Mouse (Mus musculus): ENCODE results near the gene Arl6. TPM values are rescaled to one million over a fixed set of nuclear protein-coding genes. Genes with fewer than 3 reads are reported as not detected.

Arl6 gene
- polyA plus RNA-seq (2012; rRNA removed), result 20.7 and 24.3 TPM in 2 replicates

DNA sequence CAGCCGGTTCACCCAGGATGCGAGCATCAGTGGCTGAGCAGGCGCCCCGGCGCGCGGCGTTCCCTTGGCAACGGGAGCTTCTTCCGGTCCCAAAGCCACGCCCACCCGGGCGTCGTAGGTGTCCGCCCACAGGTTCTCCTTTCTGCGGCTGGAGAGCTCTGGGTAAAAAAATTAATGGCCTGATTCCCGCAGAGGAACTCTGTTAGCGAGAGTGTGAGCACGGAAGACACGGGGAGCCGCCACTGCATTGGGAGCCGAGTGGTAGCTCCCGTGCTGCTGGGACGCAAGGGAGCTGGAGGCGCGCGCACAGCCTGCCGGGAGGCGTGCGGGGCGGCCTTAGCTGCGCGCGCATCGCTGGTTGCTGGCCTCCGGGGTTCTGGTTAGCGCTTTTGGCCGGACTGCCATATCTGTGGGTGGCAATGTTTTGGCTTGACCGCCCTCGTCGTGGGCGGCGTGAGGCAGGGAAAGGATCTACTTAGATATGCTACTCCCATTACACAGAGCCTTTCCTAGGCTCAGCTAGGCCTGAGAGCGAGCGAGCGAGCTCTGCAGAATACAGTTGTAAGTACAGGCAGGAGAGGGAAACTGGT lies at the start of gene Arl6:
TSS of gene Arl6 (minus strand) at position 290 of the 590 bp plus-strand sequence.
- TF ChIP-seq POLR2A (IDR thresholded peaks at IDR 0.05; ENCODE audit: borderline replicate concordance, extremely low read depth, insufficient read depth, insufficient read length, poor library complexity, severe bottlenecking), result peak; percentile 29; the same call in 1 of the 2 replicates
- no peak for TF ChIP-seq CTCF (IDR thresholded peaks at IDR 0.05; ENCODE audit: borderline replicate concordance, extremely low read depth, insufficient read depth, insufficient read length)
- peak; percentile 98 for DNase-seq (ENCODE audit: low read depth)

DNA sequence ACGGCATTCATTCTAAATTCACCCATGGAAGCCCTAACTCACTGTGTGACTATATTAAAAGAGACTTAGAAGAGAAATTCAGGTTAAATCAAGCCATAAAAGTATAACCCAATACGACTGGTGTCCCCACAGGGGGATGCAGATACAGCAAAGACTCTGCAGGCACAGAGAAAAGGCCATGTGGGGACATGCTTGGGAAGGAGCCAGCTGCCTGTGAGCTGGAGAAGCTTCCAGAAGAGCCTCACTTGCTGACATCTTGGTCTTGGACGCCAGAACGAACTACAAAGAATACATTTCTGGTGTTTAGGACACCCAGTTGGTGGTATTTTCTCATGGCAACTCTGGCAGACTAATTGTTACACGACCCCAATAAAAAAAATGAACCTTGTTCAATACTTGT lies 45.9 kb upstream of the Arl6 start:
- no peak for DNase-seq (ENCODE audit: low read depth)

DNA sequence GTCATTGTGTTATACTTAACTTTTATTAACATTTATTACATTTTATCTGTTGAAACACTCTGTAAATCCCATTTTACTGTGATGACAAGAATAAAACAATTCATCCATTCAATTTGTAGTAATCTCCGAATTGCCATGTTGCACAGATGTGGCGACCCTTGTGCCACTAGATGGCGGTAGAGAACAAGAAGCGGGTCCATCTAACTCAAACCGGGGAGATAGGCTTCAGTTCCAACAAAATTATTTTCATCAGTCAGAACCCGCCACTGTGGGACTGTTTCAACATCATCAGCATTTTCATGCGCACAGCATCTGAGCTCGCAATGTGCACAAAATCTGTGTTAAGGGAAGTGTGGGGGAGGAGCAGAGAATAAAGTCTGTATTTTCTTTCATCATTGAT lies 44.2 kb upstream of the Arl6 start:
- DNase-seq (ENCODE audit: low read depth), result peak; percentile 93
- TF ChIP-seq POLR2A (IDR thresholded peaks at IDR 0.05; ENCODE audit: borderline replicate concordance, extremely low read depth, insufficient read depth, insufficient read length, poor library complexity, severe bottlenecking) (no peak), CTCF (IDR thresholded peaks at IDR 0.05; ENCODE audit: borderline replicate concordance, extremely low read depth, insufficient read depth, insufficient read length) (peak; percentile 84)

More for the DNA sequence above, 45.9 kb upstream of the Arl6 start:
- TF ChIP-seq CTCF (IDR thresholded peaks at IDR 0.05; ENCODE audit: borderline replicate concordance, extremely low read depth, insufficient read depth, insufficient read length) (no peak), POLR2A (IDR thresholded peaks at IDR 0.05; ENCODE audit: borderline replicate concordance, extremely low read depth, insufficient read depth, insufficient read length, poor library complexity, severe bottlenecking) (no peak)

DNA sequence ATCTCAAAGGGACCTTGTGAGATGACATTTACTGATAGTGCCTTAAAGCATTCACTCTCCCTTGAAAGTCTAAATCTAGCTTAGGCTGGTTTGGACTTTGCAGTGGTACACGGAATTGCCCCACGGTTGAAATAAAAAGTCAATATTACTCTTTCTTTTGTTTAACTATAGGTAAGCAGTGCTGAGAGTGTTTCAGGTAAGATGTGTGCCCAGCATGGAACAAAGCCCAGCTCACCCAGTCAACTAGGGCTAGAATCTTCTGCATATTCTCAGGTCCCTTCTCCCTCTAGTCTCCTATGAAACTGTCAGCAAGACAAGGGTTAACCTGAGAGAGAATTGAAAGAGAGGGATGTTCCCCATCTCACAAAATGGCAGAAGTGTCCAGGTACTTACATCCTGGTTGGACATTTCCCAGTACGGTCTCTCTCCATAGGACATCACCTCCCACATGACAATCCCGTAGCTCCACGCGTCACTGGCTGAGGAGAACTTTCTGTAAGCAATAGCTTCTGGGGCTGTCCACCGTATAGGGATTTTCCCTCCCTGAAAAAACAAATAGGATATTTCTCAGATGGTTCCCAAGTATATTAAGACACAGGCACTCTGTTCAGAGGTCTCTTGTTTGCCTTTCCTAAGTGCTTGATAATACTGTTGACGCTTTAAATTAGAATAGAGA lies 43.2 kb upstream of the Arl6 start:
- TF ChIP-seq POLR2A (IDR thresholded peaks at IDR 0.05; ENCODE audit: borderline replicate concordance, extremely low read depth, insufficient read depth, insufficient read length, poor library complexity, severe bottlenecking), result no peak
- no peak for TF ChIP-seq CTCF (IDR thresholded peaks at IDR 0.05; ENCODE audit: borderline replicate concordance, extremely low read depth, insufficient read depth, insufficient read length)
- no peak for DNase-seq (ENCODE audit: low read depth)

DNA sequence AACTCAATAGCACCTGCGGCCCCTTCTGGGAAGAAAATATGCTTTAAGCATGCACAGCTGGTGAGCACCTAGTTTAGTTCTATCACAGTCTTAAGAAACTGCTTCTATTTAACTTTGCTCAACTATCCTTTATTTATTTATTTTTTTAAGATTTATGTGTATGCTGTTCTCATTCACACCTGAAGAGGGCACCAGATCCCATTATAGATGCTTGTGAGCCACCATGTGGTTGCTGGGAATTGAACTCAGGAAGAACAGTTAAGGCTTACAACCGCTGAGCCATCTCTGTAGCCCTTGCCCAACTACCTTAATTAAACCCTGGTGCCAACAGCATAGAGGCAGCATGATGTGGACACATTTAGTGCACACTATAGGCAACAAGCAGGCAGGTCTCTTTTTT lies 27.7 kb upstream of the Arl6 start:
- TF ChIP-seq POLR2A (IDR thresholded peaks at IDR 0.05; ENCODE audit: borderline replicate concordance, extremely low read depth, insufficient read depth, insufficient read length, poor library complexity, severe bottlenecking) (no peak), CTCF (IDR thresholded peaks at IDR 0.05; ENCODE audit: borderline replicate concordance, extremely low read depth, insufficient read depth, insufficient read length) (peak; percentile 18; the same call in 1 of the 2 replicates)
- DNase-seq (ENCODE audit: low read depth), result no peak

DNA sequence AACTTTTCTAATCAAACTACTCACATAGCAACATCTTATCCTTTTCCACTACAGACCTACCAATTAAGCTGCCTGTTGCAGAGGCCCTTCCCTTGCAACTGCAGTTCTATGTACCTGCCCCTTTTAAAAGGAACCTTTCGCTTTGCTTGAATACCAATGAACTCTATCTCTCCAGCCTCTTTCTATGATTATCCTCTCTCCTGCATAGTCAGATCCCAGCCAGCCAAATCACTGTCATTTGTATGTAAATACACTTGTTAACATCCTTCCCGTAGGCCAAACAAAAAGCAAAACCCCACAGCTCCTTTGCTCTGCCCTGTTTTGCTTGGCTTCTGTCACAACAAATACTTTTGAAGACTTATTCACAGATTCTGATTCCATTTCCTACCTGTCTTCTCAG lies 4.6 kb upstream of the Arl6 start:
- no peak for DNase-seq (ENCODE audit: low read depth)

DNA sequence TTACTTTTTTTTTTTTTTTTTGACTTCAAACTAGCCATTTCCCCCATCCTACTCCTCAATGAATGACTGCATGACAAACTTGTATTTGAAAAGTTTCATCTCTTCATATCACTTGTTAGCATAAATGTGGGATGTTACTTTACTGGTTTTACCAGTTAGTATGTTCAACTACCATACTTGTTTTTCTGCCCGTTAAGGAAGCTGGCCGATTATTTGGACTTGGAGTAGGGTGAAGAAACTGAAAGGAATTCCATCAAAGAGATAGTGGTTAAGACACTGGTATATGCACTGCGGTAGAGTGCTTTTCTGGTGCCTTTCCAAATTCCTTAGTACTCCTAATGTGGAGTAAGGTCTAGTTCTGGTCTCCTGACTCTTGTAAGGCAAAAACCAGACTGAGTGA lies 794 bp upstream of the Arl6 start:
- TF ChIP-seq POLR2A (IDR thresholded peaks at IDR 0.05; ENCODE audit: borderline replicate concordance, extremely low read depth, insufficient read depth, insufficient read length, poor library complexity, severe bottlenecking) (no peak), CTCF (IDR thresholded peaks at IDR 0.05; ENCODE audit: borderline replicate concordance, extremely low read depth, insufficient read depth, insufficient read length) (no peak)
- DNase-seq (ENCODE audit: low read depth), result no peak

More for the DNA sequence above, 4.6 kb upstream of the Arl6 start:
- no peak for TF ChIP-seq POLR2A (IDR thresholded peaks at IDR 0.05; ENCODE audit: borderline replicate concordance, extremely low read depth, insufficient read depth, insufficient read length, poor library complexity, severe bottlenecking)
- no peak for TF ChIP-seq CTCF (IDR thresholded peaks at IDR 0.05; ENCODE audit: borderline replicate concordance, extremely low read depth, insufficient read depth, insufficient read length)

DNA sequence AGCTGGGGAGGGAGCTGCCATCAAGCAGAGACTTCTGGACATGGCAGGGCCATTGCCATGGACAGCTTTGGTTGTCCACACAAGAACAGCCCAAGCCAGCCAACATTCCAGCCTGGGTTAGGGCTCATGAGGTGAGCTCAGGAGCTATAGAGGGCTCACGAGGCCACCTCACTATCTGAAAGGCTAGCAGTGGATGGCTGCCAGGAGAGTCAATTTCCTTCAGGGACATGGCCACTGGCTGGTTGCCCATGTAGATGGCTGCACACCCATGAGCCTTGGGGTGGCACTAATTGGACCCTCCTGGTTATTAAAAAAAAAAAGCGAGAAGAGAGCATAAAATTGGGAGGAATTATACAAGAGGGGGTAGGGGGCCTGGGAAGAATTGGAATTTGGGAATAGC lies 4.6 kb downstream of the Arl6 start:
- no peak for DNase-seq (ENCODE audit: low read depth)
- TF ChIP-seq POLR2A (IDR thresholded peaks at IDR 0.05; ENCODE audit: borderline replicate concordance, extremely low read depth, insufficient read depth, insufficient read length, poor library complexity, severe bottlenecking), result no peak

DNA sequence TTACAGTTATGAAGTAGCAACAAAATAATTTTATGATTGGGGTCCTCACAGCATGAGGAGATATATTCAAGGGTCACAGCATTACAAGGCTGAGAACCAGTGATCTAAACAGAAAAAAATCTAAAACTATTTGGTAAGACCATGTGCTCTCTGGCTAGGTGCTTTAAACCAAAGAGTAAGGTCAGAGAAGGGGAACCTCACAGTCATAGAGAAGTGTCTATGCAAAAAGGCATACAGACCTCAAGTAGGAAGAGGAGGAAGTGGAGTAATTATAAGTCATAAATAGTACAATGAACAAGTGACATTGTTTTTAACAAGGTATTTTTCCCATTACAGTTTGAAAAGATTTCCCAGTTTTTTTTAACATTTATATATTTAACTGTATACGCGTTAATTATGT lies 17.6 kb downstream of the Arl6 start:
- TF ChIP-seq POLR2A (IDR thresholded peaks at IDR 0.05; ENCODE audit: borderline replicate concordance, extremely low read depth, insufficient read depth, insufficient read length, poor library complexity, severe bottlenecking) (no peak), CTCF (IDR thresholded peaks at IDR 0.05; ENCODE audit: borderline replicate concordance, extremely low read depth, insufficient read depth, insufficient read length) (no peak)
- no peak for DNase-seq (ENCODE audit: low read depth)

DNA sequence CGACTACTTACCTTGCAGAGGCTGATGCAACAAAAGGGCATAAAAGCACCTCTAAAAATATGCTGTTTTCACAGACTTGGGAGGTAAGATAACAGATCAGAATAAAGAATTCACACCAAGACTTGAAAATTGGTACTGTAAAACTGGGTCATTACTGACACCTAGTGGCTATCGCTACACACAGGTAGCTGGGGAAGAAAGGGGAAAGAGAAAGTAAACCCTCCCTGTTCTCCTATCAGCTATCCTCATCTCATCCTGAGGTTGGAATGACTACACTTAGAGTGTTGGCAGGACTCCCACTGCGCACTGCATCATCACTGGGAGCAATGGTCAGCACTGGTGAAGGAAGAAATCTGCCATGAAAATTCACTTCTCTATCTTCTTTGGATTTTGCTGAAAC lies 22.0 kb downstream of the Arl6 start:
- no peak for TF ChIP-seq POLR2A (IDR thresholded peaks at IDR 0.05; ENCODE audit: borderline replicate concordance, extremely low read depth, insufficient read depth, insufficient read length, poor library complexity, severe bottlenecking)
- TF ChIP-seq CTCF (IDR thresholded peaks at IDR 0.05; ENCODE audit: borderline replicate concordance, extremely low read depth, insufficient read depth, insufficient read length), result peak; percentile 59; the same call in 1 of the 2 replicates
- peak; percentile 84 for DNase-seq (ENCODE audit: low read depth)

DNA sequence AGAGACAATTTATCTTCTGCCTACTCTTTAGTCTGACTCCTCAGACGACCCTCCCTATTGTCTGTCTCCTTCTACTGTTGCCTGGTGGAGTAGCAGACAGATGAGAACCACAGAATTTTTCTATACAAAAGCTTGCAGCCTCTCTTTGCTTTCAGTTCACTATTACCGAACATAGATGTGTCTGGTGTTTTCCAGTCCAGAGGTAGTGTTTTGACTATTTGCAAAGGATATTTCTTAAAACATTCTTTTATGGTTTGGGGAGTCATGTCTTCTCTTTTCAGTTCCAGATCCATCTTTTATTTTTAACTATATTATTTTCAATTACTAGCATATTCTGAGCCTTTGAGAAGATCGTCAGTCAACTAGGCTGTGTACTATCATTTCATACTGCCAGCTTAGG lies 23.5 kb downstream of the Arl6 start:
- TF ChIP-seq CTCF (IDR thresholded peaks at IDR 0.05; ENCODE audit: borderline replicate concordance, extremely low read depth, insufficient read depth, insufficient read length), result no peak
- TF ChIP-seq POLR2A (IDR thresholded peaks at IDR 0.05; ENCODE audit: borderline replicate concordance, extremely low read depth, insufficient read depth, insufficient read length, poor library complexity, severe bottlenecking), result no peak

DNA sequence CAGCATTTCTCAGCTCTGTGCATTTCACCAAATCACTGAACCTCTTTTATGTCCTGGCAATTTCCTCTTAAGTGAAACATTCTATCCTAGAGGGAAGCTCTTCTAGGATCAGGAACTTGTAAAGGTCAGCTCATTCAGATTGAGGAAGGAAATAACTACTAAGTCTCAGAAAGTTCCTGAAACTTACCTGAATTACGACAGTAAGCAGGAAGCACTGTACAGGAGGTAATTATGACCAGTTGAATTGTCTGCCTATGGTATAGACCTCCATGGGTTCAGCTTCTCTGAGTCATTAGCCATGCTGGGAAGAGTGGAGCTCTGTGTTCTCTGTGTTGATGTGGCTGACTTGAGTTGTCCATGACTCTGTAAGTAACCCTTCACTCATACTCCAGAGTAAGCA lies 28.4 kb downstream of the Arl6 start:
- DNase-seq (ENCODE audit: low read depth), result no peak
- no peak for TF ChIP-seq POLR2A (IDR thresholded peaks at IDR 0.05; ENCODE audit: borderline replicate concordance, extremely low read depth, insufficient read depth, insufficient read length, poor library complexity, severe bottlenecking)
- TF ChIP-seq CTCF (IDR thresholded peaks at IDR 0.05; ENCODE audit: borderline replicate concordance, extremely low read depth, insufficient read depth, insufficient read length), result no peak

More for the DNA sequence above, 23.5 kb downstream of the Arl6 start:
- no peak for DNase-seq (ENCODE audit: low read depth)

Measured in brain, embryonic 14.5 days (tissue).